Mouse (Mus musculus) kidney, embryonic 14.5 days (tissue): ENCODE results near the gene Tfdp1. TPM values are rescaled to one million over a fixed set of nuclear protein-coding genes. Genes with fewer than 3 reads are reported as not detected.

Experiments used
- ATAC-seq: fragments of 200-750 bp; cut with Nextera tagmentation; 2 replicates; pipeline ENCODE4 v1.8.0; 2017; ENCODE audit warnings: moderate number of reproducible peaks, mild to moderate bottlenecking, moderate TSS enrichment, moderate library complexity; ENCODE audit not compliant: low FRiP score, low TSS enrichment
- H3K27ac ChIP-seq: fragments of 300-500 bp; sonication (generic); 2 replicates; pipeline ENCODE4 v1.5.1; 2014; ENCODE audit warnings: low read depth, mild to moderate bottlenecking, low read length, moderate library complexity, mixed read lengths
- H3K27me3 ChIP-seq: fragments of 300-500 bp; sonication (generic); 2 replicates; pipeline ENCODE4 v1.6.1; 2014; ENCODE audit warnings: mild to moderate bottlenecking, low read length; ENCODE audit not compliant: control insufficient read depth, insufficient read depth
- H3K36me3 ChIP-seq: fragments of 300-500 bp; sonication (generic); 2 replicates; pipeline ENCODE4 v1.6.1; 2014; ENCODE audit warnings: low read length, mixed read lengths; ENCODE audit not compliant: control insufficient read depth, insufficient read depth
- H3K4me1 ChIP-seq: fragments of 300-500 bp; sonication (generic); 2 replicates; pipeline ENCODE4 v1.6.1; 2014; ENCODE audit warnings: low read length, mixed read lengths; ENCODE audit not compliant: control insufficient read depth, insufficient read depth
- H3K4me2 ChIP-seq: fragments of 300-500 bp; sonication (generic); replicated peaks from 2 replicates; pipeline ENCODE4 v1.6.1; 2014; ENCODE audit warnings: low read depth, mild to moderate bottlenecking, low read length
- H3K4me3 ChIP-seq: fragments of 300-500 bp; sonication (generic); 2 replicates; pipeline ENCODE4 v1.5.1; 2014; ENCODE audit warnings: mild to moderate bottlenecking, low read length
- H3K9ac ChIP-seq: fragments of 300-500 bp; sonication (generic); 2 replicates; pipeline ENCODE4 v1.6.1; 2014; ENCODE audit warnings: low read depth, mild to moderate bottlenecking, low read length, moderate library complexity
- H3K9me3 ChIP-seq: fragments of 300-500 bp; sonication (generic); 2 replicates; pipeline ENCODE4 v1.6.1; 2016; ENCODE audit warnings: low read length; ENCODE audit not compliant: control insufficient read depth
- WGBS: fragments of 180-500 bp; shearing (Covaris S2); extraction: QIAGEN DNeasy Blood & Tissue Kit; methylation state at CpG from one replicate; pipeline ENCODE4 v1.1.7; 2014; 5-methylcytosine and 5-hydroxymethylcytosine counted together
- polyA plus RNA-seq: library from polyadenylated mRNA; unstranded; fragments of >200 nt; fragmentation: Nextera tagmentation; extraction: Ambion mirVana; gene quantifications from 2 replicates; pipeline ENCODE4 v1.2.1, GENCODE M21; 2014

Tfdp1 gene
- polyA plus RNA-seq, 1 experiment from 2014 or later: 201 TPM

GRCm38 (mm10) chr8:13393869-13394268 lies 55.3 kb downstream of the Tfdp1 start:
- ATAC-seq: no peak
- 96% methylated on average over 7 of the region's 7 CpGs for WGBS
- no peaks in the 10 kb centered on the region for H3K9me3 ChIP-seq

GRCm38 (mm10) chr8:13396725-13397124 lies 58.2 kb downstream of the Tfdp1 start, which contains the start of gene Atp4b:
Gene Atp4b (minus strand): TSS chr8:13396825.
- Histone ChIP-seq H3K27me3 (no peaks in the 10 kb centered on the region), H3K4me2 (no peak within 1 kb of the TSS), H3K9ac (no peak within 1 kb of the TSS), H3K36me3 (no peaks in the 10 kb centered on the region), H3K4me1 (no peaks in the 10 kb centered on the region), H3K4me3 (no peak within 1 kb of the TSS), H3K9me3 (no peaks in the 10 kb centered on the region), H3K27ac (no peak within 1 kb of the TSS)
- no peak for ATAC-seq
- WGBS: 88% methylated on average over 5 of the region's 5 CpGs

More at GRCm38 (mm10) chr8:13393869-13394268, 55.3 kb downstream of the Tfdp1 start:
- Histone ChIP-seq H3K36me3 (no peaks in the 10 kb centered on the region), H3K4me2 (no peak overlapping the region), H3K4me3 (no peak overlapping the region), H3K4me1 (no peaks in the 10 kb centered on the region), H3K27me3 (no peaks in the 10 kb centered on the region), H3K27ac (no peak overlapping the region), H3K9ac (no peak overlapping the region)

DNA sequence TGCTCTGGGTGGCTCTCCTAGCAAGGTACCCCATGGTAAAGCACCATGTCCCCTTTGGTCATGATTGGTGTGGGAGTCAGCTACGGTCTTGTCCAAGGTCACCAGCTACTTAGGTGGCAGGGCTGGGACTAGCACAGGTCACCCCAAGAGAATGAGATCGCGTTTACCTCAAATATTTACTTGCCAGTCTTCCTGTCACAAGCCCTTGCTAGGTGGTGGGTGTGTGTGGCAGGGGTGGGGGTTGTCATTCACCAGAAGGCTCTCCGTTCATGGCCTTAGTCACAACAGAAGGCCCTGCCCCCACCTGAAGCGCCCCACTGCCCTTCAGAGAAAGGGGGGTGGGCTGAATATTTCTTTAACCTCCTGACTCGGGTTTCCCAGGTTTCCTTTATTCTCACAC lies 65.0 kb downstream of the Tfdp1 start:
- no peaks in the 10 kb centered on the region for H3K9me3 ChIP-seq
- no peak overlapping the region for H3K4me3 ChIP-seq
- ATAC-seq: no peak
- no peaks in the 10 kb centered on the region for H3K27me3 ChIP-seq
- H3K4me2 ChIP-seq: no peak overlapping the region
- H3K27ac ChIP-seq: no peak overlapping the region
- H3K9ac ChIP-seq: no peak overlapping the region
- 65% methylated on average over 6 of the region's 6 CpGs for WGBS
- no peaks in the 10 kb centered on the region for H3K4me1 ChIP-seq
- no peaks in the 10 kb centered on the region for H3K36me3 ChIP-seq

GRCm38 (mm10) chr8:13404666-13405131 lies 66.1 kb downstream of the Tfdp1 start, which contains the start of gene Grk1:
Gene Grk1 (plus strand): TSS chr8:13405081.
- no peak for ATAC-seq
- no peak within 1 kb of the TSS for H3K4me2 ChIP-seq
- no peaks in the 10 kb centered on the region for H3K9me3 ChIP-seq
- H3K36me3 ChIP-seq: no peaks in the 10 kb centered on the region
- no peaks in the 10 kb centered on the region for H3K4me1 ChIP-seq
- no peak within 1 kb of the TSS for H3K27ac ChIP-seq
- WGBS: 83% methylated on average over 5 of the region's 5 CpGs
- H3K27me3 ChIP-seq: no peaks in the 10 kb centered on the region
- H3K4me3 ChIP-seq: no peak within 1 kb of the TSS
- H3K9ac ChIP-seq: no peak within 1 kb of the TSS

- no peak for ATAC-seq
- H3K9ac ChIP-seq: no peak overlapping the region
- H3K27ac ChIP-seq: no peak overlapping the region
- H3K36me3 ChIP-seq: no peaks in the 10 kb centered on the region
- H3K9me3 ChIP-seq: no peaks in the 10 kb centered on the region
- H3K4me3 ChIP-seq: no peak overlapping the region
- no peaks in the 10 kb centered on the region for H3K27me3 ChIP-seq
- no peak overlapping the region for H3K4me2 ChIP-seq
- 86% methylated on average over 5 of the region's 5 CpGs for WGBS
- H3K4me1 ChIP-seq: no peaks in the 10 kb centered on the region
These were observed 67.5 kb downstream of the Tfdp1 start for GRCm38 (mm10) chr8:13406011-13406410.

GRCm38 (mm10) chr8:13411597-13411996 lies 73.0 kb downstream of the Tfdp1 start:
- no peak overlapping the region for H3K4me2 ChIP-seq
- no peaks in the 10 kb centered on the region for H3K9me3 ChIP-seq
- H3K4me3 ChIP-seq: no peak overlapping the region
- WGBS: 21% methylated on average over 6 of the region's 6 CpGs
- no peak overlapping the region for H3K27ac ChIP-seq
- H3K36me3 ChIP-seq: no peaks in the 10 kb centered on the region
- 0 out of 2 replicates have a peak, but pooled peaks have one; percentile 20 for ATAC-seq
- no peaks in the 10 kb centered on the region for H3K27me3 ChIP-seq
- H3K4me1 ChIP-seq: no peaks in the 10 kb centered on the region
- no peak overlapping the region for H3K9ac ChIP-seq

GRCm38 (mm10) chr8:13412891-13413558 lies 74.5 kb downstream of the Tfdp1 start:
- no peak overlapping the region for H3K9ac ChIP-seq
- WGBS: 63% methylated on average over 13 of the region's 13 CpGs
- H3K4me1 ChIP-seq: no peaks in the 10 kb centered on the region
- no peaks in the 10 kb centered on the region for H3K27me3 ChIP-seq
- no peak overlapping the region for H3K27ac ChIP-seq
- no peak overlapping the region for H3K4me2 ChIP-seq
- 0 out of 2 replicates have a peak, but pooled peaks have one; percentile 14 for ATAC-seq
- no peaks in the 10 kb centered on the region for H3K9me3 ChIP-seq
- H3K36me3 ChIP-seq: no peaks in the 10 kb centered on the region
- H3K4me3 ChIP-seq: no peak overlapping the region

- H3K27ac ChIP-seq: no peak overlapping the region
- no peak overlapping the region for H3K4me2 ChIP-seq
- H3K9me3 ChIP-seq: no peaks in the 10 kb centered on the region
- H3K27me3 ChIP-seq: no peaks in the 10 kb centered on the region
- no peak overlapping the region for H3K9ac ChIP-seq
- no peak overlapping the region for H3K4me3 ChIP-seq
- H3K4me1 ChIP-seq: no peaks in the 10 kb centered on the region
- no peaks in the 10 kb centered on the region for H3K36me3 ChIP-seq
- 36% methylated on average over 12 of the region's 12 CpGs for WGBS
- ATAC-seq: peak; percentile 50; the same call in 1 of the 2 replicates
These were observed 75.4 kb downstream of the Tfdp1 start for GRCm38 (mm10) chr8:13413823-13414390.

DNA sequence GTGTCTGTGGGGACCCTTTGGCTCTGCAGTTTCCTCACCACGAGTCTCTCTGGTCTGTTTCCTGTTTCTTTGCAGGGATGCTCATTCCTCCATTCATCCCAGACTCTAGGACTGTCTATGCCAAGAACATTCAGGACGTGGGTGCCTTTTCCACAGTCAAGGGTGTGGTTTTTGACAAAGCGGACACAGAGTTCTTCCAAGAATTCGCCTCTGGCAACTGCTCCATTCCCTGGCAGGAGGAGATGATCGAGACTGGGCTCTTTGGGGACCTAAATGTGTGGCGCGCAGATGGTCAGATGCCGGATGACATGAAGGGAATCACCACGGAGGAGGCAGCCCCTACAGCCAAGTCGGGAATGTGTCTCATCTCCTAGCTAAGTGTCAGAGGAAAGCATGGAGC lies 77.3 kb downstream of the Tfdp1 start:
- Histone ChIP-seq H3K9me3 (no peaks in the 10 kb centered on the region), H3K4me3 (no peak overlapping the region), H3K9ac (no peak overlapping the region), H3K27me3 (no peaks in the 10 kb centered on the region), H3K4me1 (no peaks in the 10 kb centered on the region), H3K4me2 (no peak overlapping the region), H3K27ac (no peak overlapping the region), H3K36me3 (no peaks in the 10 kb centered on the region)
- ATAC-seq: no peak
- 87% methylated on average over 10 of the region's 10 CpGs for WGBS
